Mouse (Mus musculus): ENCODE results near the gene Zfp57. TPM values are rescaled to one million over a fixed set of nuclear protein-coding genes. Genes with fewer than 3 reads are reported as not detected.

Gene Zfp57
- polyA plus RNA-seq, 1 experiment from 2014 or later: 41.3 TPM

Other genes with a start within 250 kb of the Zfp57 start
- gene H2-M10.5, start 228.3 kb upstream of the Zfp57 start, polyA plus RNA-seq (2015; fragmentation: Nextera tagmentation; extraction: Ambion mirVana): not detected in 2 replicates
- gene H2-M10.6, start 189.0 kb upstream of the Zfp57 start, polyA plus RNA-seq (2015; fragmentation: Nextera tagmentation; extraction: Ambion mirVana): not detected in 2 replicates
- gene Trim26, start 164.0 kb upstream of the Zfp57 start, polyA plus RNA-seq (2015; fragmentation: Nextera tagmentation; extraction: Ambion mirVana): 36.5 and 39.2 TPM in 2 replicates
- 8.5 and 11.6 TPM in 2 replicates for gene Trim15, start 134.0 kb upstream of the Zfp57 start, polyA plus RNA-seq (2015; fragmentation: Nextera tagmentation; extraction: Ambion mirVana)
- gene Trim10, start 131.6 kb upstream of the Zfp57 start, polyA plus RNA-seq (2015; fragmentation: Nextera tagmentation; extraction: Ambion mirVana): 3.3 and 5.7 TPM in 2 replicates
- 2.3 and 2.6 TPM in 2 replicates for gene Trim40, start 111.0 kb upstream of the Zfp57 start, polyA plus RNA-seq (2015; fragmentation: Nextera tagmentation; extraction: Ambion mirVana)
- 63.1 and 69.7 TPM in 2 replicates for gene Trim31, start 103.0 kb upstream of the Zfp57 start, polyA plus RNA-seq (2015; fragmentation: Nextera tagmentation; extraction: Ambion mirVana)
- 1.8 and 2.4 TPM in 2 replicates for gene Rnf39, start 58.2 kb upstream of the Zfp57 start, polyA plus RNA-seq (2015; fragmentation: Nextera tagmentation; extraction: Ambion mirVana)
- gene Ppp1r11, start 49.4 kb upstream of the Zfp57 start, polyA plus RNA-seq (2015; fragmentation: Nextera tagmentation; extraction: Ambion mirVana): 92.1 and 101 TPM in 2 replicates
- 68.5 and 72.2 TPM in 2 replicates for gene Znrd1, start 42.6 kb upstream of the Zfp57 start, polyA plus RNA-seq (2015; fragmentation: Nextera tagmentation; extraction: Ambion mirVana)
- 6.1 and 6.6 TPM in 2 replicates for gene Znrd1as, start 42.6 kb upstream of the Zfp57 start, polyA plus RNA-seq (2015; fragmentation: Nextera tagmentation; extraction: Ambion mirVana)
- not detected in 2 replicates for gene 2410137M14Rik, start 19.9 kb upstream of the Zfp57 start, polyA plus RNA-seq (2015; fragmentation: Nextera tagmentation; extraction: Ambion mirVana)
- gene H2-M5, start 11.6 kb upstream of the Zfp57 start, polyA plus RNA-seq (2015; fragmentation: Nextera tagmentation; extraction: Ambion mirVana): 0.16 and 0.22 TPM in 2 replicates
- not detected in 2 replicates for gene Mog, start 22.2 kb downstream of the Zfp57 start, polyA plus RNA-seq (2015; fragmentation: Nextera tagmentation; extraction: Ambion mirVana)
- 5.4 and 6.2 TPM in 2 replicates for gene Gabbr1, start 44.8 kb downstream of the Zfp57 start, polyA plus RNA-seq (2015; fragmentation: Nextera tagmentation; extraction: Ambion mirVana)
- not detected in 2 replicates for gene Olfr90, start 87.3 kb downstream of the Zfp57 start, polyA plus RNA-seq (2015; fragmentation: Nextera tagmentation; extraction: Ambion mirVana)
- not detected in 2 replicates for gene Olfr91, start 97.1 kb downstream of the Zfp57 start, polyA plus RNA-seq (2015; fragmentation: Nextera tagmentation; extraction: Ambion mirVana)
- gene Olfr92, start 118.9 kb downstream of the Zfp57 start, polyA plus RNA-seq (2015; fragmentation: Nextera tagmentation; extraction: Ambion mirVana): not detected in 2 replicates
- gene Olfr93, start 160.3 kb downstream of the Zfp57 start, polyA plus RNA-seq (2015; fragmentation: Nextera tagmentation; extraction: Ambion mirVana): not detected in 2 replicates
- not detected in 2 replicates for gene Ubd, start 192.7 kb downstream of the Zfp57 start, polyA plus RNA-seq (2015; fragmentation: Nextera tagmentation; extraction: Ambion mirVana)
- not detected in 2 replicates for gene Olfr94, start 199.8 kb downstream of the Zfp57 start, polyA plus RNA-seq (2015; fragmentation: Nextera tagmentation; extraction: Ambion mirVana)
- gene Olfr95, start 212.0 kb downstream of the Zfp57 start, polyA plus RNA-seq (2015; fragmentation: Nextera tagmentation; extraction: Ambion mirVana): not detected in 2 replicates
- not detected in 2 replicates for gene Olfr96, start 219.0 kb downstream of the Zfp57 start, polyA plus RNA-seq (2015; fragmentation: Nextera tagmentation; extraction: Ambion mirVana)
- not detected in 2 replicates for gene Olfr97, start 236.2 kb downstream of the Zfp57 start, polyA plus RNA-seq (2015; fragmentation: Nextera tagmentation; extraction: Ambion mirVana)